Mouse (Mus musculus) hindbrain, embryonic 12.5 days (tissue): Measurements from ENCODE around the gene Hpn. TPM values are rescaled to one million over a fixed set of nuclear protein-coding genes. Genes with fewer than 3 reads are reported as not detected.

Experiments
- ATAC-seq: fragments of 200-750 bp; cut with Nextera tagmentation; 2 replicates; pipeline ENCODE4 v1.8.0; 2017; ENCODE audit warnings: moderate TSS enrichment; ENCODE audit not compliant: low FRiP score
- H3K27ac ChIP-seq: fragments of 300-500 bp; sonication (generic); 2 replicates; pipeline ENCODE4 v1.5.1; 2016; ENCODE audit warnings: mild to moderate bottlenecking
- H3K27me3 ChIP-seq: fragments of 300-500 bp; sonication (generic); 2 replicates; pipeline ENCODE4 v1.6.1; 2016; ENCODE audit warnings: mild to moderate bottlenecking
- H3K36me3 ChIP-seq: fragments of 300-500 bp; sonication (generic); 2 replicates; pipeline ENCODE4 v1.6.1; 2016; ENCODE audit warnings: mild to moderate bottlenecking
- H3K4me1 ChIP-seq: fragments of 300-500 bp; sonication (generic); 2 replicates; pipeline ENCODE4 v1.6.1; 2016
- H3K4me2 ChIP-seq: fragments of 300-500 bp; sonication (generic); replicated peaks from 2 replicates; pipeline ENCODE4 v1.6.1; 2016; ENCODE audit warnings: mild to moderate bottlenecking
- H3K4me3 ChIP-seq: fragments of 300-500 bp; sonication (generic); 2 replicates; pipeline ENCODE4 v1.5.1; 2016; ENCODE audit warnings: mild to moderate bottlenecking
- H3K9ac ChIP-seq: fragments of 300-500 bp; sonication (generic); 2 replicates; pipeline ENCODE4 v1.6.1; 2016; ENCODE audit warnings: mild to moderate bottlenecking, moderate library complexity
- H3K9me3 ChIP-seq: fragments of 300-500 bp; sonication (generic); replicated peaks from 2 replicates; pipeline ENCODE4 v1.6.1; 2016; ENCODE audit warnings: mild to moderate bottlenecking
- WGBS: fragments of 180-500 bp; shearing (Covaris S2); methylation state at CpG from one replicate; pipeline ENCODE4 v1.1.7; 2016; 5-methylcytosine and 5-hydroxymethylcytosine counted together
- polyA plus RNA-seq: library from polyadenylated mRNA; unstranded; fragments of >200 nt; fragmentation: Nextera tagmentation; extraction: Ambion mirVana; gene quantifications from 2 replicates; pipeline ENCODE4 v1.2.1, GENCODE M21; 2016

Hpn gene
- polyA plus RNA-seq, 1 experiment from 2014 or later: 2.7 TPM

GRCm38 (mm10) chr7:31151301-31152241 lies 36.5 kb upstream of the Hpn start:
- Histone ChIP-seq H3K27me3 (no peaks in the 10 kb centered on the region), H3K4me1 (peaks cover 41% of the 10 kb centered on the region)
- WGBS: 16% methylated on average over 23 of the region's 23 CpGs

GRCm38 (mm10) chr7:31150566-31151300 lies 35.6 kb upstream of the Hpn start:
- Histone ChIP-seq H3K27ac (peak overlapping the region; percentile 97), H3K9me3 (no peaks in the 10 kb centered on the region), H3K27me3 (no peaks in the 10 kb centered on the region), H3K4me2 (peak overlapping the region; percentile 72), H3K9ac (peak overlapping the region; percentile 87), H3K36me3 (peaks cover 8% of the 10 kb centered on the region; the same call in 1 of the 2 replicates), H3K4me1 (peaks cover 39% of the 10 kb centered on the region), H3K4me3 (peak overlapping the region; percentile 89)
- peak; percentile 82 for ATAC-seq
- under 1% methylated on average over 61 of the region's 63 CpGs for WGBS

More at GRCm38 (mm10) chr7:31151301-31152241, 36.5 kb upstream of the Hpn start:
- Histone ChIP-seq H3K4me2 (peak overlapping the region; percentile 72), H3K9ac (peak overlapping the region; percentile 87), H3K36me3 (peaks cover 8% of the 10 kb centered on the region; the same call in 1 of the 2 replicates), H3K9me3 (no peaks in the 10 kb centered on the region), H3K27ac (peak overlapping the region; percentile 97), H3K4me3 (peak overlapping the region; percentile 89)
- ATAC-seq: peak; percentile 47

GRCm38 (mm10) chr7:31149751-31150565 lies 34.9 kb upstream of the Hpn start:
- H3K4me2 ChIP-seq: peak overlapping the region; percentile 72
- ATAC-seq: peak; percentile 17; the same call in 1 of the 2 replicates
- H3K9me3 ChIP-seq: no peaks in the 10 kb centered on the region
- H3K4me1 ChIP-seq: peaks cover 37% of the 10 kb centered on the region
- H3K27me3 ChIP-seq: no peaks in the 10 kb centered on the region
- H3K4me3 ChIP-seq: peak overlapping the region; percentile 89
- H3K36me3 ChIP-seq: peaks cover 11% of the 10 kb centered on the region; the same call in 1 of the 2 replicates
- WGBS: 1% methylated on average over 20 of the region's 20 CpGs
- peak overlapping the region; percentile 97 for H3K27ac ChIP-seq
- peak overlapping the region; percentile 87 for H3K9ac ChIP-seq

GRCm38 (mm10) chr7:31149271-31149670 lies 34.2 kb upstream of the Hpn start:
- peak overlapping the region; percentile 72 for H3K4me2 ChIP-seq
- H3K4me1 ChIP-seq: peaks cover 37% of the 10 kb centered on the region
- H3K9me3 ChIP-seq: no peaks in the 10 kb centered on the region
- peak overlapping the region; percentile 89 for H3K4me3 ChIP-seq
- peak overlapping the region; percentile 97 for H3K27ac ChIP-seq
- WGBS: 38% methylated on average over 9 of the region's 9 CpGs
- H3K27me3 ChIP-seq: no peaks in the 10 kb centered on the region
- peaks cover 15% of the 10 kb centered on the region; the same call in 1 of the 2 replicates for H3K36me3 ChIP-seq
- no peak for ATAC-seq
- H3K9ac ChIP-seq: peak overlapping the region; percentile 87

GRCm38 (mm10) chr7:31148756-31149155 lies 33.7 kb upstream of the Hpn start:
- H3K27me3 ChIP-seq: no peaks in the 10 kb centered on the region
- H3K4me1 ChIP-seq: peaks cover 37% of the 10 kb centered on the region
- peak; percentile 59 for ATAC-seq
- H3K36me3 ChIP-seq: peaks cover 17% of the 10 kb centered on the region
- H3K27ac ChIP-seq: peak overlapping the region; percentile 97
- H3K4me2 ChIP-seq: peak overlapping the region; percentile 72
- H3K9me3 ChIP-seq: no peaks in the 10 kb centered on the region
- H3K9ac ChIP-seq: peak overlapping the region; percentile 87
- peak overlapping the region; percentile 89 for H3K4me3 ChIP-seq
- 3% methylated on average over 9 of the region's 9 CpGs for WGBS

- peak overlapping the region; percentile 72 for H3K4me2 ChIP-seq
- H3K4me3 ChIP-seq: peak overlapping the region; percentile 89
- no peak for ATAC-seq
- peak overlapping the region; percentile 97 for H3K27ac ChIP-seq
- H3K9ac ChIP-seq: peak overlapping the region; percentile 87
- H3K4me1 ChIP-seq: peaks cover 37% of the 10 kb centered on the region
- no peaks in the 10 kb centered on the region for H3K27me3 ChIP-seq
- WGBS: 70% methylated on average over 3 of the region's 3 CpGs
- H3K36me3 ChIP-seq: peaks cover 24% of the 10 kb centered on the region
- no peaks in the 10 kb centered on the region for H3K9me3 ChIP-seq
These were observed 33.0 kb upstream of the Hpn start for GRCm38 (mm10) chr7:31148086-31148485.

- Histone ChIP-seq H3K4me3 (no peak overlapping the region), H3K4me1 (peaks cover 28% of the 10 kb centered on the region), H3K4me2 (no peak overlapping the region), H3K36me3 (peaks cover 48% of the 10 kb centered on the region), H3K27me3 (no peaks in the 10 kb centered on the region), H3K9ac (no peak overlapping the region), H3K27ac (no peak overlapping the region), H3K9me3 (no peaks in the 10 kb centered on the region)
- WGBS: 84% methylated on average over 12 of the region's 12 CpGs
- ATAC-seq: no peak
These were observed 30.6 kb upstream of the Hpn start for GRCm38 (mm10) chr7:31145596-31146160.

GRCm38 (mm10) chr7:31144886-31145285 lies 29.8 kb upstream of the Hpn start:
- Histone ChIP-seq H3K4me1 (peaks cover 28% of the 10 kb centered on the region), H3K27me3 (no peaks in the 10 kb centered on the region), H3K4me2 (no peak overlapping the region), H3K9me3 (no peaks in the 10 kb centered on the region), H3K36me3 (peaks cover 56% of the 10 kb centered on the region), H3K9ac (no peak overlapping the region), H3K27ac (no peak overlapping the region), H3K4me3 (no peak overlapping the region)
- 96% methylated on average over 16 of the region's 16 CpGs for WGBS
- no peak for ATAC-seq

GRCm38 (mm10) chr7:31140941-31141340 lies 25.9 kb upstream of the Hpn start:
- no peak for ATAC-seq
- Histone ChIP-seq H3K9me3 (no peaks in the 10 kb centered on the region), H3K9ac (no peak overlapping the region), H3K4me3 (no peak overlapping the region), H3K27ac (no peak overlapping the region), H3K36me3 (peaks cover 87% of the 10 kb centered on the region), H3K4me2 (no peak overlapping the region), H3K27me3 (no peaks in the 10 kb centered on the region), H3K4me1 (no peaks in the 10 kb centered on the region)
- 97% methylated on average over 10 of the region's 10 CpGs for WGBS

GRCm38 (mm10) chr7:31140302-31140701 lies 25.2 kb upstream of the Hpn start:
- no peak overlapping the region for H3K4me3 ChIP-seq
- peaks cover 93% of the 10 kb centered on the region for H3K36me3 ChIP-seq
- H3K27me3 ChIP-seq: no peaks in the 10 kb centered on the region
- ATAC-seq: no peak
- H3K27ac ChIP-seq: no peak overlapping the region
- 92% methylated on average over 4 of the region's 4 CpGs for WGBS
- H3K4me2 ChIP-seq: no peak overlapping the region
- no peaks in the 10 kb centered on the region for H3K9me3 ChIP-seq
- no peak overlapping the region for H3K9ac ChIP-seq
- no peaks in the 10 kb centered on the region for H3K4me1 ChIP-seq

- no peaks in the 10 kb centered on the region for H3K9me3 ChIP-seq
- ATAC-seq: no peak
- H3K9ac ChIP-seq: no peak overlapping the region
- H3K27ac ChIP-seq: no peak overlapping the region
- H3K4me1 ChIP-seq: no peaks in the 10 kb centered on the region
- 66% methylated on average over 5 of the region's 5 CpGs for WGBS
- no peak overlapping the region for H3K4me3 ChIP-seq
- H3K27me3 ChIP-seq: no peaks in the 10 kb centered on the region
- H3K4me2 ChIP-seq: no peak overlapping the region
- peaks cover 94% of the 10 kb centered on the region for H3K36me3 ChIP-seq
These were observed 24.7 kb upstream of the Hpn start for GRCm38 (mm10) chr7:31139765-31140164.
